Mouse (Mus musculus) heart, adult 11 months (tissue): Measurements from ENCODE around the gene Bpifb4.

Source experiments
- DNase-seq: peaks from one replicate; pipeline ENCODE4 v3.0.0; 2022

Bpifb4 gene

DNA sequence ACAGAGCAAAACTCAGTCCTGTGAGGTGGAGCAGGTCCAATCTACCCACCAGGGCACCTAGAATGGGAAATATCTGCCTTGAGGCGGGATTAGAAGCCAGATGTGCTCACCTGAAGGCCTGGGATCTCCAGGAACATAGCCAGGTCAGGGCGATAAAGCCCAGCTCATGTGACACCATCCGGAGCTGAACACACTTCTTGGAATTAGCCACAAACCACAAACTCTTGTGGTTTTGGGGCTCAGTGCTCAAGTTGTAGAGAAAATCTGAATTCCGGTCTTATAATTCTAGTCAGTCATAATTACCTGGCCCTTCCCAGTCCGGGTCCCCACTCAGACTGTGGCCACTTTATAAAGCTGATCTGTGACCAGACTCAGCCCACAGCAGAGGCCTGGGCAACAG is at the start of gene Bpifb4:
Gene Bpifb4 (plus strand): TSS at position 370 of the 400 bp plus-strand sequence.
- DNase-seq = no peak

DNA sequence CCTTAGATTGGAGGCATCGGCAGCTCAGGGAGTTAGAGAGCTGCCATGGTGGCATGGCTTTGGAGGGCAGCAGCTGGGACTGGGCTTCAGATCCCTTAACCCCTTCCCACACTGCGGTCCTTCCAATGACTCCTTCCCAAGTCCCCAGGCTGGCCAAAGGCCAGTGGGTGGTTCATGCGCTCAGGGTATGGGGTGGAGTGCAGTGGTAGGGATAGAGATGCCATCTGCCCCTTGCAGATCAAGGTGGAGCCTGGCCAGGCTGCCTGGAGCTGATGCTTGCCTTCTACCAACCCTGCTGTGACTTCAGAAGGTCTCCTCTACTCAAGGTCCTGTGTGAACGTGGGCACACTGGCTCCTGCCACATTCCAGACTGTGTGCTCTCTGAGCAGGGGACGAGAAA is 38.9 kb upstream of the Bpifb4 start:
- no peak for DNase-seq

DNA sequence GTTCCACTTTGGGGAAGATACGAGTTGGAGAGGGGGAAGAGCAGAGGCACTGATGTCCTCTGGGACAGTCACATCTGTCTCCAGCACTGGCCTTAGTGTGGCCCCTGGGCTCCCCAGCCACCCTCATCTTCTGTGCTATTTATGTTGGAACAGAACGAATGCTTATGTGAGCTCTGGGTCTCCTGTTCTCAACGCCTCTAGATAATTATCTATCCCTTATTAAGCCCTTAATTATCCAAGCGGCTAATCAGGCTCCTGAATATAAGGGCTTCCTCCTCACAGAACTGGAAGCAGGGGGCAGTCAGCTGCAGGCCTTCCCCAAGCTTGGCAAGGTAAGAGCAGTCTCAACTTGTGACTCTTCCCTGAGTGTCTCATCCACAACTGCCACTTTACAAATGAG is 37.9 kb upstream of the Bpifb4 start, which contains the start of gene Bpifb6:
Gene Bpifb6 (plus strand): TSS at position 301 of the 400 bp plus-strand sequence.
- no peak for DNase-seq

DNA sequence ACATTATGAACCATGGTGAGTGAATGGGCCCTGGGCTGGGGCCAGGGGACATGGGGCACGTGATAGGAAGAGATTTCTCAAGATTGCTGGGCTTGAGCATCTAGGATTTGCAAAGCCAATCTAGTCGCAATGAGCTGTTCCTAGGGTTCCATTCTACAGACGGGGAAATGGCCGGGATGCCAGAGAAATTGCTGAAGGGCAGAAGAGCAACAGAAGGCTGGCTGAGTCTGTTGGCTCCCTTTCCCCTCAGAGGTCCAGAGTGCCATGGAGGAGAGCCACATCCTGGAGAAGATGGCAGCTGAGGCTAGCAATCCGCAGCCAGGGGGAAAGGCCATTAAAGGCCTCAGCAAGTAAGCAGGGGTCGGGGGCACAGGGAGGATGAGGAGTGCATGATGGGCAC is 35.3 kb upstream of the Bpifb4 start:
- DNase-seq = no peak

DNA sequence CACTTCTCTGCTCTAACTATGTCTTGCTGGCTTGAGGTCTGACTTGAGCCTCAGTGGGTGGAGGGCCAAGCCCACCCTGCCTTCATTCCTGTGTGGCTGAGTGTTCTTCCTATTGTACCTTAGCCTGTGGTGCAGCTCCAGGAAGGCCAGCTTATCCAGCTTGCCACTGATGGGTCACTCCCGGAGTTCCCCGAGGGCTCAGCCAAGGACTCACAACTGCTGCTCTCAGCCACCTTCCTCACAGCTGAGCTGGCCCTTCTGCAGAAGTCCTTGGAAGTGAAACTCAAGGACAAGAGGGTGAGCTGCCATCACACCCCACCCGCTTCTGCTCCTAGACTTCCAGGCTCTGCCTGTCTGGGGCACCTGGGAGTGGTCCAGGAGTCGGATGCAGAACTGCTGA is 31.4 kb upstream of the Bpifb4 start:
- no peak for DNase-seq

DNA sequence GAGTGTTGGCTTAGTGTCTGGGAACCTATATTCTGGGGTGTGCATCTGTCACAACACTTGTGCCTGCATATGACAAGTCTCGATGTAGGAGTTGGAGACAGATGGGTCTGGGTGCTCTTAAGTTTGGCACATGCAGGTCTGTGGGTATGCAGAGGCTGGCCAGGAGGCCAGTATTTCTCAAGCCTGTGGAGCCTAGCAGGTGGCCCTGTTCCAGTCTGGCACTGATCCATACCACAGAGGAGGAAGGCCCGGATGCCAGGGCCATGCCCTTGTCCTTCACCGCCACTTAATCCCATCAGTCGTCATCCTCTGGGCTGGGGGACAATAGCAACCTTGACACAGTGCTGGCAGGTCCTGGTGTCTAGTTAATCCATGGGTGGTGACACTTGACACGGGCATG is 23.9 kb upstream of the Bpifb4 start:
- peak; percentile 94 for DNase-seq

DNA sequence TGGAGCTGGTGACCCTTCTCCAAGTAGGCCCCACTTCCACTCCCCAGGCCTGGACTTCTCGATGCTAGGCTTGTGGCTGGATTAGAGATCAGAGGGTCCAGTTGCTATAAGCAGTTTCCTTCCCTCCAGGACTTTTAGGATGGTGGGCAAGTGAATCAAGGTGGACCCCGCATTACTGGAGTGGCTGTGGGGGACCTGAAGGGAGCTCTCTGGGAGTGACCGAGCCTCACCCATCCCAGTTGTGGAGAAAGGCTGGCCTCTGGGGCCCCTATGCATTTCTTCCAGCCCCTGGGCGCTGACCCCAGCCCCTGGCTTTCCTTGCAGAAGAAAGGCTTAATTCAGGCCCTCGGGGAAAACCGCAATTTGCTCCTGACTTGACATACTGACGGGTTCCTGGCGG is 20.1 kb upstream of the Bpifb4 start, which contains the start of gene Bpifb3:
Gene Bpifb3 (plus strand): TSS at position 301 of the 400 bp plus-strand sequence.
- DNase-seq = no peak

DNA sequence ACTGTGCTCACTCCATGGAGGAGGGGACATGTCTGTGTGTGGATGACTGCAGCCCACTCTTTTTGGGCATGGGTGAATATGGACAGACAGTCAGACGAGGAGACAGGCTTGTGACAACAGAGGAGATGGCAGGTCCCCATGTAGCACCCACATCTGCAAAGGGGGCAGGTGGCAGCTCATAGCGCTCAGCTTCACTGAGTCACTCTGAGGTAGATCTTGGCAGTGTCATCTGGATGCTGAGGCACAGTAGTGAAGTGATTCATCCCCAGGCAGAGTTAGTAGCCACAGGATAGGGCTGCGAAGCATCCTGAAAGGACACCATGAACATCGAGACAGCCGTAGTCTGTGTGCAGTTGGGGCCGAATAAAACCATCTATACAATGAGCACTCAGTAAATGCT is 16.8 kb upstream of the Bpifb4 start:
- DNase-seq = no peak

DNA sequence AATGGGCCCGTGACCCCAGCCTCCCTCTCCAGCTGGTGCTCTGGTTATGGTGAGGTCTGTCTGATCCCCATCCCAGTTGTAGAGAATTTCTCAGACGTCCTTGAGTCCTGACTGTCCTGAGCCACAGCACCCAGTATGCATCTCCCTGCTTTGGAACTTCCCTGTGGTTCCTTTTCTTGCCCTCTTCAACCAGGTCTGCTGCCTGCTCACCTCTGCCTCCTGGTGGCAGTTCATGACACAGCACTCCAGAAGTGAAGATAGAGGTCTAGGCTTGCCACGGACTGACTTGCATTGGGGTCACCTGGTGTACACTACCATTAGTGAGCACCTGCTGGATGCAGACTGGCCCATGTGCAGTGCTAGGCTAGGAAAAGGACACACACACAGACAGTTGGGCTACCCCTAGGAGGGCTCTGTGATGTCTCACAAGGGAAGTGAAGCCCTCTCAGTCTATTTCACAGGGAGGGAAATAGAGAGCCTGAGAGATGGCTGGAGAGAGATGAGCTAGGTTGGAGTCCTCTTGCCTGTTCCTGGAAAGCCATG is 8.1 kb upstream of the Bpifb4 start:
- DNase-seq = no peak

DNA sequence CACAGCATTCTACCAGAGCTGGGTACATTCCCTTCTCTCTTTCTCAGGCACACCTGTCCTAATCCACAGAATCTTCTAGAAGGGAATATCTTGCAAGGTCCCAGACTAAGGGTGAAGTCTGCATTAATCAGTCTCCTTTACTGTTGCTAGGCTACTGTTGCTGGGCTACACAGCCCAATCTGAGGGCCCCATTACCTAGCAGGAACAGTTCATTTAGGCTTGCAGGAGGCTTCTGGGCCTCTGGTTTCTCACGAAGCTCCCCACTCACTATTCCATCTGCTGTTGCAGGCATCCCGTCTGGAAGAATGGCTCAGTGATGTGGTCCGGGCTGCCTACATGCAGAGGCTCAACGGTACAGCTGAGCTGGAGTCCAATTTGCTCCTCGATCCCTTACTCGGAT is 6.9 kb upstream of the Bpifb4 start:
- DNase-seq = no peak

DNA sequence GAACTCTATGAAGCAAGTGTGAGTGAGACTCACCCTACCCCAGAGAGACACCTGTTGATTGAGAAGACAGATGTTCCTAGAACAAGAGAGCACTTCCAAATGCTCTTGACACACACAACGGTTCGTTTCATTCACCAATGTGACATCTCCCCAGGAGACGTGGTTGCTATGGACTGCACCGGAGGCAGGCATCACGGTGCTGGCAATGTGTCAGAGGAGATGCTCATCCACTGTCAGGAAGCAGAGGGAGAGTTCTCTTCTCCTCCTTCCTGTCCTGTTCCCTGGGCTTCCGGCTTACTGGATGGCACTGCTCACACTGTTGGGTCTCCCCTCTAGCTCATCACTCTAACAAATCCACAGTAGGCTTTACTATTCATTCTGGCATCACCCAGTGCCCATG is 4.7 kb upstream of the Bpifb4 start:
- DNase-seq = no peak

DNA sequence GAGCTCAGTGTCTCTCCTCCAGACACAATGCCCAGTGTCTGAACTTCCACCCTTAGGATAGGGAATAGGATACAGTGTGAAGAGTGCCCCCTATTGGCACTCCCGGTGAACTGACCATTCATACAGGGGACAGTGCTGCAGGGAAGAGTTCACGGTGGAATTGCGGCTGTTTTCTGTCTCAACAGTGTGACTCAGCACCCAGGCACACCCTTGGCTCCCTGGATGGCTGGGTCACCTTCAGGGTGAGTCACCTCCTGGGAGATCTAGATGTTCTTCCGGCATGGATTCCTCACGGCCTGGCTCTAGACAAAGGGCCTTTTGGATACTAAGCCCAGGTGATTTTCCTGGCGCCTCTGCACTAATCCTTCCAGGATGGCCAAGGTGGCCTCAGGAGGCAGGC is 2.7 kb upstream of the Bpifb4 start:
- no peak for DNase-seq

DNA sequence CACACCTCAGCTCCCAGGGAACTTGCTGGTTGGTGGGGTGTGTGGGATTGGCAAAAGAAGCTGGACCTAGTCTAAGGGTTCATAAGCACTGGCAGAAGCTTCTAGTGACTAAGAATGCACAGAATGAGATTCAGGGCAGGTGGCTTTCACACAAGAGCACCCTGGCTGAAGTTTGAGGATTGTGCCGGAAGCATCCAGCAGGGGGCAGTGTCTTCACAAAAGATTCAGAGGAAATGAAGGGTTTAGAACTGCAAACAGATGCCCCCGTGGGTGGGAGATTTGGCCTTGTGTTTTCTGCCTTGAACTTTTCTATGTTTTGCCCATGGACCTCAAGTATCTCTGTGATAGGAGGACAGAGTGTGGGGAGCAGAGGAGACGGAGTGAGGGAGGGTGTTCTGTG is 5.5 kb downstream of the Bpifb4 start:
- no peak for DNase-seq

DNA sequence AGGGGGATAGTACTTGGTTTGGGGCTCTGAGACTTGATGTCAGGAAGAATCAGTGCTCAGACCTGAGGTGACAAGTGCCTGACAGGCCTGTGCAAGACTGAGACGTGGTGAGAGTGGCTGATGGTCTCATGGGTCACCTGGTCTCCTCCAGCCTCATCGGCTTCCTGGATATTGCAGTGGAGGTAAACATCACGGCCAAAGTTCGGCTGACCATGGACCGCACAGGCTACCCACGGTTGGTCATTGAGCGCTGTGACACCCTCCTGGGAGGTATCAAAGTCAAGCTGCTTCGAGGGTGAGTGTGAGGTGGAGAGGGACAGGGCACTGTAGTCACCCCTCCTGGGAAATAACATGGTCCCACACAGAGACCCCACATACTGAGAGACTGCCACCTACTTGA is 6.6 kb downstream of the Bpifb4 start:
- DNase-seq = no peak

DNA sequence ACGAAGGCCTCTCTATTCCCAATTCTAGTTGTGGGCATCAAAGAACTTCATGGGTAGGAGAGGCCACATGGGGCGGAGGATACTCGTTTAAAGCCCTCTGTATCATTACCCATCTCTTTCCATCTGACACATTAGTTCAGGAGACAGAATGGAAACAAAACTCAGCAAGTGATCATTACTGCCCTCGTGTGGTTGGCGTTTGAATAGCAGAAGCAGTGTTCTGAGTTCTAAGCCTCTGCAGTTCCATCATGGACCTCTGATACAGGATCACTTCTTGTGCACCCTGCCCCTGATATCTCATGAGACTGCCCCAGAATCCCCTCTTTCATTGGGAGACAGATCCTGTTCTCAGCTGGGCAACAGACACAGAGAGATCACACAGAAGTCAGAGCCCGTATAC is 14.9 kb downstream of the Bpifb4 start:
- no peak for DNase-seq

DNA sequence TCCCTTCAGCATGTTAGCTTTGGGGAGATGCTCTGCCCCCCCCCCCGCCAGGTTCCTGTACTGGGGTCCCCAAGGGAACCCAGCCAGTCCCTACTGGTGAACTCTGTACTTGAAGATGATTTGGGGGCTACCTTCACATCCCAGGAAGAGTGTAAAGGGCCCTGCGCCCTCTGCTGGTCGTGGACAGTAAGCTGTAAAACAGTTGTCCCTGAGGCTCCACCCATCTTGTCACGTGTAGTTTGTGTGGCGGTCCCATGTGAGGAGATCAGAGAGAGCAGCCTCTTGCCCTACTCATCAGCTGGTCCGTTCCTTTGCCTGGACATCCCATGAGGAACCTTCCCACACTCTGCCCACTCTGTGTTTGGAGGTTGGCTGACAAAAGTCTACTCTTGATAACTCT is 15.8 kb downstream of the Bpifb4 start:
- DNase-seq = no peak

DNA sequence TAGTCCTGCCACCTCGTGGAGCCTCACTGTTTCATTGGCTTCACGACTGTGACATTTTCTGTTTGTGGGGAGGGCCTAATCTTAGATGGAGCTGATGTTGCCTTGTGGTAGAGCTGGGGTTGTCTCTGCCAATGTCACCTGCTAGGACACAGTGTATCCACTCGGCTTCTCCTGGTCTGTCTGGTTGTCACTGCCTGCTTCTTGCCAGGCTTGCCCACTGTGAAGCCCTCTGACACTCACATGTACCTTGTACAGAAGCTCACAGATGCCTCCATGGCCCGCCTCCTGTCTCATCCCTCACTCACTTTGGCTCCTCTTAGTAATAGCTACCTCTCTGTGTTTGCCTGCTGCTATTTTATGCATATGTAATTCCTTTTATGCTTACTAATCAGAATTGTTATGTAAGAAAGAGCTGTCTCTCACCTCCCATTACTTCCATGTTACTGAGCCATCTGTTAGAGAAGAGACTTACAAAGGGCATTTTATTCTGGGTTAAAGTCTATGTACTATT is 24.9 kb downstream of the Bpifb4 start:
- no peak for DNase-seq

DNA sequence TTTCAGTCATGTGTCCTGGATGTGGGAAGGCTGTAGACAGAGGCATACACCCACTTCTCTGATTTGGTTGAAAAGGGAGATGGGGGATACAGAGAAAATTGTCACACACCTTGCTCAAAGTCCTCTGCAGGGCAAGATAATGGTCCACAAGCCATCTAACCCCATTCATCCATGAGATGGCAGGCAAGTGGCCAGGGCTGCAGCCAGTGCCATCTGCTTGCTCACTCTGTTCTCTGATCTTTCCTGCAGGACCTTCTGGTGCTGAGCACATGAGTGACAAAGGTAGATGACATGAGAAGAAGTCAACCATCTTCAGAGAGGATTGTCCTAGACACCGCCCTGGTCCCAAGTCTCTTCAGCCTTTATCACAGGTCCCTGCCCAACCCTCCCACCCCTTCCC is 25.3 kb downstream of the Bpifb4 start:
- DNase-seq = no peak

DNA sequence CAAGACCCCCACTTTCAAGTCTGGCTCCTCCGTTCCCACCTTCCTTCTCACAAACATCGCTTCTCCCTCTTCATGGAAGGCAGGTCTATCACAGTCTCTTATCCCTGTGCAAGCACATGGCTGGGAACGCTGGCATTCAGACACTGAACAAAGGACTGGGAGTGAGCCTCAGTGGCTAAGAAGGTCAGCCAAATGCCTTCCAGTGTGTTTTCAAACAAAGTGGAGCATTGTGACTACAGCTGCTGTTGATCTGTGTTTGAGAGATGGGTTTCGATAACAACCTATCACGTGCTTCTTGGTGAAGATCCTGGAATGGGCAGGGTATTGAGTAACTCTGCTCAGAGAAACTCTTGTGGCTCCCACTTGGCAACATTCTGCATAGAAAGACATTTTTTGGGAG is 32.2 kb downstream of the Bpifb4 start:
- DNase-seq = no peak

DNA sequence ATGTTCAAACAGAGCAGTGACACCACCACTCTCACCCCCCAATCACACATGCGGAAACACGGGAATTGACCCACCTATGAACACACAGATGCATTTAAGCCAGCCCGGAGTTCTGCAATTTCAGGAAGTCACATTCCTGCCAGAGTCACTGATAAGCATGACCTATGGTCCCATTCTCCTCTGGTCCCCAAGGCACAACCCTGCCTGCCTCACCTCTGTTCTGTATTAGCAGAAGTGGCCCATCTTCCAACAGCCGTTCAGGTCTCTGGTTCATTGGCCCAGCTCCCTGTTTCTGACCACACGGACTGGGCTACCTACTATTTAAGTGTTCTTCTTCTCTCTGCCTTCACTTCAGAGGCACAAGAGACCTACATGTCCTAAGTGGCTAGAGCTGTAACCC is 36.6 kb downstream of the Bpifb4 start, which contains the start of gene Bpifa6:
Gene Bpifa6 (plus strand): TSS at position 364 of the 400 bp plus-strand sequence.
- DNase-seq = peak; percentile 75

DNA sequence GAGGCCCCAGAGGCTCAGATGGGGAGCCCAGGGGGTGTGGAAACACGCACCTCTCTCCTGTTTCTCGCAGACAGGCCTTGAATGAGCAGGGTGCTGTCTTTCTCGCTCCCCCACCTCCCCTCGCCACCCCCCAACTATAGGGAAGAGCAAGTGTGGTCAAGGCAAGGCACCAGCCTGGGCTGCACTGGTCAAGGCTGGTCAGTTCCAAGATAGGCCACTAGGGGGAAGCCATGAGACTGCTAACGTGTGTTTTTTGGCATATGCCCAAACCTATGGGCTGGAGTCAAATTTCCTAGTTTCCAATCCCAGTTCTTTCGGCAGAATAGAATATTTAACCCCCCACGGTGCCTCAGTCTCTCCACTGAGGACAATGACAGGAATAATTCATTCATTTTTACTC is 57.8 kb downstream of the Bpifb4 start:
- peak; percentile 95 for DNase-seq

DNA sequence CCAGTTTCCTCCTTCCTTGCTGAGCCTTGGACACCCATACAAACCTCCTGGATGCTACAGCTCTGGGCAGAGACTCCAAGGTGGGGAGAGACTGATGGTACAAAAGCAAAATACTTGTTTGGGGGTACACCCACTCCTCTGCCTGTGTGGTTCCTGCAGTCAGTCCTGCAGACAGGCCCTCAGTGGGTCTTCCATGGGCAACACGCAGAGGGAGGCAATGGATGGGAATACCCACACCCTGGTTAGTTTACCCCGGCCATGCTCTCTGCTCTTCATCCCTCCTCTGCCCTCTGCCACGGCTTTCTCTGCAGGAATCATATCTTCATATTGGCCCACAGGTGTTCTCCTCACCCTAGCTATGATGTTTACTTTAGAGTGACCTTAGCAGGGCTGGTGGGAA is 62.5 kb downstream of the Bpifb4 start:
- DNase-seq = peak; percentile 85

DNA sequence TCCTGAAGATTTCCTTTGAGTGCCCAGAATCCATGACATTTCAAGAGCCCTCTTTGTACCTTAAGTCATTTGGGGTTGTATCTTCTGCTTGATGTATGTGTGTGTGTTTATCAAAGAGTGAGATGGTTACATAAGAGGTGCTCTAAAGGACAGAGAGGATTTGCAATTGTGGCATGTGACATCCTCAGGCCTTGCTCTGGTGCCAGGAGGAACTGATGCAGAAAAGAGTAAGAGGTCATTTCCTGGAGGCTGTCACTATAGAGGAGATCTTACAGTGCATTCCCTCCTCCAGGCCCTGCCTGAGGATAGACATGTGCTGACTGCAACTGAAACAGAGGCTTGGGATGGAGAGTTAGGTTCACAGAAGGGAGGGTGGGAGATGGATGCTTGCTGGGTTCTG is 63.0 kb downstream of the Bpifb4 start:
- DNase-seq = peak; percentile 64

DNA sequence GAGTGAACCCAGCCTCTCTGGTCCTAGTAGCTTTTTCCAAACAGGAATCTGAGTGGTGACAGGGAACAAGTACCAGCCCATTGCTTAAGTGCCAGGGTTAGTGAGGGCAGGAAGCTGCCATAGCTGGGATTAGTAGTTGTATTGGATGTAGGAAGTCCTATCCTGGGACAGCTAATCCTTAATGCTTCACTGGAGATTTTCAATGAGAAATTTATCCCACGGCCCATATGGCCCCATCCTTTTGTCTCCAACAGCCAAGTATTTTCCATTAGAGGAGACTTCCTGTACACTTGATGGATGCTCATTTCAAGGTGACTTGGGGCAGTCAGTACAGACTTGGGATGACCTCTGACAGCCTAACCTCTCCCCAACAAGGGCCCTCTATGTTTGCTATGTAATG is 66.4 kb downstream of the Bpifb4 start:
- peak; percentile 43 for DNase-seq

DNA sequence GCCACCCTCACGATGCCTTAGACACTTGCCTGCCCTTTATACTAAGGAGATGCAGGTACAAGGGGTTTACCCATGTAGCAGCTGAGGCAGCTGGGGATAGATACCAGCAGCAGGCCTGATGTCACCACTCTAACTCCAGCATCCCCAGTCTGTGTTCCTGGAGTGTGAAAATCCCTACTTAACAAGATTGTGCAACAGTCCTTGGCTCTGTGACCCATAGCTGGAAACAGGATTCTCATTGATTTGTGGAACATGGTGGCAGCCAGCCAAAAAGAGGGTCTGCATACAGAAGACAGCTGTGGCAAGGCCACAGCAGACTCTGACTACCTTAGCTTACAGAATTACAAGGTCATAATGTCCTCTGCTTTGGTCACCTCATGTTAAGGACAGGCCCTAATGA is 67.1 kb downstream of the Bpifb4 start:
- peak; percentile 67 for DNase-seq
